Mouse (Mus musculus): Measurements from ENCODE around the gene Srgn. TPM values are rescaled to one million over a fixed set of nuclear protein-coding genes. Genes with fewer than 3 reads are reported as not detected.
A peak's percentile ranks its signal among the peaks of the same experiment; 100 is the strongest.

The Srgn gene
- total RNA-seq (2014; rRNA removed), result 12.8 and 17.4 TPM in 2 replicates
- 19.8 and 19.9 TPM in 2 replicates for polyA plus RNA-seq (2015; fragmentation: Nextera tagmentation; extraction: Ambion mirVana)

DNA sequence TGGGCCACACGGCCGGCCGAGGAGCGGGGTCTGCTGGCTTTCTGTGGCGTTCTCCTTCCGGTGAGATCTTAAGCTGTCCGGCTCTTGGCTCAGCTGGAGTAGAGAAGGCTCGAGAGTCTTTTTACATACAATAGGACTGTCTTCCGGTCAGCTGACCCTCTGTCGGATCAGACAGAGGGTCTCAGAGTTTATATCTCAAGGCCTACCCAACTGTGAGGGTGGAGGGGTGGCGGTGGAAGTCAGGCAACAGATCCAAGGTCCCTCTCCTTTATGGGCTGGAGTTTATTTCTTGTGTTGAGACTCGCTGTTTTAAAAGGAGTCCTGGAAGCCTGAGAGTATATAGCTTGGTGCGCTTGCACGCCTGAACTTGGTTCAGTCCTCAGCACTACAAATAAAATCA is at the start of gene Srgn:
TSS of gene Srgn (minus strand) at position 101 of the 400 bp plus-strand sequence.
- H3K9me3 ChIP-seq (ENCODE audit: low read length), result no peaks in the 10 kb centered on the region
- ATAC-seq, result no peak
- H3K4me2 ChIP-seq (ENCODE audit: low read depth), result no peak within 1 kb of the TSS
- no peak for TF ChIP-seq CTCF (IDR thresholded peaks at IDR 0.05; ENCODE audit: low read depth)
- 88% methylated on average over 14 of the region's 14 CpGs for WGBS
- H3K4me3 ChIP-seq (ENCODE audit: low read depth, low read length), result no peak within 1 kb of the TSS
- DNase-seq, result no peak
- H3K4me1 ChIP-seq (ENCODE audit: insufficient read depth), result no peaks in the 10 kb centered on the region
- H3K27me3 ChIP-seq (ENCODE audit: insufficient read depth, low read length), result no peaks in the 10 kb centered on the region
- no peak within 1 kb of the TSS for H3K9ac ChIP-seq
- H3K36me3 ChIP-seq (ENCODE audit: insufficient read depth), result no peaks in the 10 kb centered on the region
- no peak within 1 kb of the TSS for H3K27ac ChIP-seq (ENCODE audit: low read depth, low read length)

DNA sequence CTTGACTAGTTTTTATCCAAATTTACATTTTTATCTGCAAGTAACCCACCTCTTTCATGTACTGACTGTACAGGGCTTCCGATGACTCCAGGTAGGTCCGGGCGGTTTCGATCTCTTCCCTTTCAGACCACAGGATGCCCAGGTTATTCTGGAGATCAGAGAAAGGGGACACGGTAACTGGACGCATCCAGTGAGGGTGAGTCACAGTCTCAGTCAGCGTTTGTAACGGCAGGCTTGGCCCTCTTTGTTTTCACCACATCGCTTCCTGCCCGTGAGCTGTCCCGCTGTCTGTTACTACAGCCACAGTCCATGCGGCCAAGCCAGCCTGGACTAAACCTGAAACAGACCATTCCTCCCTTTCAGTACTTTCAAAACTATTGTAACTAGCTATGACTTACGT is 47.8 kb upstream of the Srgn start:
- Histone ChIP-seq H3K27me3 (ENCODE audit: insufficient read depth, low read length) (no peaks in the 10 kb centered on the region), H3K4me1 (ENCODE audit: insufficient read depth) (peaks cover 10% of the 10 kb centered on the region), H3K27ac (ENCODE audit: low read depth, low read length) (no peak overlapping the region), H3K4me2 (ENCODE audit: low read depth) (no peak overlapping the region), H3K9ac (no peak overlapping the region), H3K9me3 (ENCODE audit: low read length) (no peaks in the 10 kb centered on the region), H3K4me3 (ENCODE audit: low read depth, low read length) (no peak overlapping the region), H3K36me3 (ENCODE audit: insufficient read depth) (peaks cover 32% of the 10 kb centered on the region)
- DNase-seq (no peak), ATAC-seq (no peak)
- no peak for TF ChIP-seq CTCF (IDR thresholded peaks at IDR 0.05; ENCODE audit: low read depth)
- WGBS, result 90% methylated on average over 13 of the region's 13 CpGs

DNA sequence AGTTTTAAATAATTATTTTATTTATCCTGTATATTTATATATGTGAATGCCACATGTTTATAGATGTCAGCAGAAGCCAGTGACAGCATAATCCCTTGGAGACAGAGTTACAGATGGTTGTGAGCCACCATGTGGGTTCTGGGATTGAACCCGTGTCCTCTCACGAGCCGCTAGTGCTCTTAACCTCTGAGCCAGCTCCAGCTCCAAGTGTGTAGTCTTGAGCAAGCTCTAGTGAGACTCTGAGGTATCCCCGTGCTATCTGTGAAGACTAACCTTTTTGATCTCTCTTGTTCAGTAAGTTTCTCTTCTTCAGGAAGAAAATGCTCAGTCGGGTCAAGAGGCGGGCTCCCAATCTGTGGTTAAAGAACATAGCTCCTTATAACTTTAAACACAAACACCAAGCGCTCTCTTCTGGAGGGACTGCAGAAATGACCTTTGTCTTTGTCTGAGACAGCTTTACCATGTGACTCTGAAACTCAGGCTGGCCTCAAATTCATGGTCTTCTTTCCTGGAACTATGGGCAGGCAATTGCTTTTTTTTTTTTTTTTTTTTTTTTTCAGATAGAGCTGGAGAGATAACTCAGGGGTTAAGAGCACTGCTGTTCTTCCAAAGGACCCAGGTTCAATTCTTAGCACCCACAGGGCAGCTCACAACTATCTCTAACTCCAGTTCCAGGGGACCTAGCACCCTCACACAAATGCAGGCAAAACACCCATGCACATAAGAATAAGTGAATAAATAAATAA is 43.0 kb upstream of the Srgn start:
- WGBS, result 94% methylated on average over 7 of the region's 7 CpGs
- DNase-seq (no peak), ATAC-seq (no peak)
- H3K4me1 ChIP-seq (ENCODE audit: insufficient read depth), result no peaks in the 10 kb centered on the region
- H3K27ac ChIP-seq (ENCODE audit: low read depth, low read length), result no peak overlapping the region
- no peak overlapping the region for H3K9ac ChIP-seq
- no peak overlapping the region for H3K4me2 ChIP-seq (ENCODE audit: low read depth)
- no peaks in the 10 kb centered on the region for H3K27me3 ChIP-seq (ENCODE audit: insufficient read depth, low read length)
- no peaks in the 10 kb centered on the region for H3K9me3 ChIP-seq (ENCODE audit: low read length)
- TF ChIP-seq CTCF (IDR thresholded peaks at IDR 0.05; ENCODE audit: low read depth), result no peak
- H3K4me3 ChIP-seq (ENCODE audit: low read depth, low read length), result no peak overlapping the region
- H3K36me3 ChIP-seq (ENCODE audit: insufficient read depth), result peaks cover 71% of the 10 kb centered on the region

DNA sequence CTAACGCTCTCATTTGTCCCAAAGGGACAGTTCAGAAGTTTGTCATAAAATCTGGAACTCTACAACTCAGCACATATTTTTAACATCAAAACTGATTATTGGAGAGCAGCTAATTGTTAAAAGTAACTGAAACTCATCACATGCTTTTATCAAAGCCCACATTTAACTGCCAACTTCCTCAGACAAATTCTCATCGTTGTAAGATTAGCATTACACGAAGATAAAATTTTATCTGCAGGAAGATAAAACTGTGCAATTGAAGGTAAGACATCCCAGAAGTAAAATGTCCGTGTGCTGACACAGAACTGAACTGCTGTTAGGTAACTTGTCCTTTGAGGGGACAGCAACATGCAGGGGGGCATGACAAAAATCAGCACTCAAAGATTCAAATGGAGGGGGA is 41.6 kb upstream of the Srgn start:
- no peak for TF ChIP-seq CTCF (IDR thresholded peaks at IDR 0.05; ENCODE audit: low read depth)
- no peaks in the 10 kb centered on the region for H3K4me1 ChIP-seq (ENCODE audit: insufficient read depth)
- H3K4me2 ChIP-seq (ENCODE audit: low read depth), result no peak overlapping the region
- no peaks in the 10 kb centered on the region for H3K9me3 ChIP-seq (ENCODE audit: low read length)
- DNase-seq (no peak), ATAC-seq (no peak)
- H3K9ac ChIP-seq, result no peak overlapping the region
- 94% methylated on average over 4 of the region's 4 CpGs for WGBS
- no peak overlapping the region for H3K27ac ChIP-seq (ENCODE audit: low read depth, low read length)
- H3K4me3 ChIP-seq (ENCODE audit: low read depth, low read length), result no peak overlapping the region
- H3K36me3 ChIP-seq (ENCODE audit: insufficient read depth), result peaks cover 71% of the 10 kb centered on the region
- H3K27me3 ChIP-seq (ENCODE audit: insufficient read depth, low read length), result no peaks in the 10 kb centered on the region

DNA sequence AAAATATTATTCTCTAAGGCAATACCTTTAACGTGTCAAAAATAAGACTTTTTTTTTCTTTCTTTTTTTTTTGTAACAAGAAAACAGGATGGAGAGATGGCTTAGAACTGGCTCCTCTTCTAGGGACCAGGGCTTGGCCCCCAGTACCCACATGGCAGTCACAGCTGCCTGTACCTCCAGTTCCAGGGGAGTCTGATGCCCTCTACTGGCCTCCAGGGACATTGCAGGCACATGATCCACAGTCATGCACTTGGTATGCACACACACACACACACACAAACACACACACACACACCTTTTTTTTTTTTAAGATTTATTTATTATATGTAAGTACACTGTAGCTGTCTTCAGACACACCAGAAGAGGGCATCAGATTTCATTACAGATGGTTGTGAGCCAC is 30.5 kb upstream of the Srgn start:
- no peak; the same call in 1 of the 2 replicates for ATAC-seq
- Histone ChIP-seq H3K36me3 (ENCODE audit: insufficient read depth) (peaks cover 40% of the 10 kb centered on the region), H3K4me2 (ENCODE audit: low read depth) (no peak overlapping the region), H3K9me3 (ENCODE audit: low read length) (no peaks in the 10 kb centered on the region), H3K9ac (no peak overlapping the region), H3K4me1 (ENCODE audit: insufficient read depth) (no peaks in the 10 kb centered on the region), H3K27ac (ENCODE audit: low read depth, low read length) (no peak overlapping the region), H3K27me3 (ENCODE audit: insufficient read depth, low read length) (no peaks in the 10 kb centered on the region), H3K4me3 (ENCODE audit: low read depth, low read length) (no peak overlapping the region)
- 85% methylated on average over 1 of the region's 1 CpGs for WGBS
- peak; percentile 55 for TF ChIP-seq CTCF (IDR thresholded peaks at IDR 0.05; ENCODE audit: low read depth)
- no peak for DNase-seq

DNA sequence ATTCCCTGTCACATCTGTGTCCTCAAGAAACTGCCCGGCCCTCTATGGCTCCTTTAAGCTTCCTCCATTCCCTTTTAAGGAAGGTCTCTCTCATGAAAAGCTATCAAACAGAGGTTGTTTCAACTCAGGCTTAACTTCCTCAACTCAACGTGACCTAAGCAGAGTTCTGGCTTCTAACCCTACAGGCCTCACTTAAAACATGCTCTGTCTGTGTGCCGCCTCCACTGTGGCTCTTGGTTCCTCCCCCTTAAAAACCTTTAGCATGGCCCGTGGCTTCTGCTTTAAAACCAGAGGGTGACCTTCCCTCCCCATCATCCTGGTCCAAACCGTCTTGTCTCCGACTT is 29.3 kb upstream of the Srgn start:
- WGBS, result 91% methylated on average over 6 of the region's 6 CpGs
- Histone ChIP-seq H3K9ac (no peak overlapping the region), H3K27me3 (ENCODE audit: insufficient read depth, low read length) (no peaks in the 10 kb centered on the region), H3K4me3 (ENCODE audit: low read depth, low read length) (no peak overlapping the region), H3K4me2 (ENCODE audit: low read depth) (no peak overlapping the region), H3K4me1 (ENCODE audit: insufficient read depth) (no peaks in the 10 kb centered on the region), H3K27ac (ENCODE audit: low read depth, low read length) (no peak overlapping the region), H3K9me3 (ENCODE audit: low read length) (no peaks in the 10 kb centered on the region), H3K36me3 (ENCODE audit: insufficient read depth) (peaks cover 29% of the 10 kb centered on the region)
- ATAC-seq (no peak), DNase-seq (no peak)
- TF ChIP-seq CTCF (IDR thresholded peaks at IDR 0.05; ENCODE audit: low read depth), result no peak

DNA sequence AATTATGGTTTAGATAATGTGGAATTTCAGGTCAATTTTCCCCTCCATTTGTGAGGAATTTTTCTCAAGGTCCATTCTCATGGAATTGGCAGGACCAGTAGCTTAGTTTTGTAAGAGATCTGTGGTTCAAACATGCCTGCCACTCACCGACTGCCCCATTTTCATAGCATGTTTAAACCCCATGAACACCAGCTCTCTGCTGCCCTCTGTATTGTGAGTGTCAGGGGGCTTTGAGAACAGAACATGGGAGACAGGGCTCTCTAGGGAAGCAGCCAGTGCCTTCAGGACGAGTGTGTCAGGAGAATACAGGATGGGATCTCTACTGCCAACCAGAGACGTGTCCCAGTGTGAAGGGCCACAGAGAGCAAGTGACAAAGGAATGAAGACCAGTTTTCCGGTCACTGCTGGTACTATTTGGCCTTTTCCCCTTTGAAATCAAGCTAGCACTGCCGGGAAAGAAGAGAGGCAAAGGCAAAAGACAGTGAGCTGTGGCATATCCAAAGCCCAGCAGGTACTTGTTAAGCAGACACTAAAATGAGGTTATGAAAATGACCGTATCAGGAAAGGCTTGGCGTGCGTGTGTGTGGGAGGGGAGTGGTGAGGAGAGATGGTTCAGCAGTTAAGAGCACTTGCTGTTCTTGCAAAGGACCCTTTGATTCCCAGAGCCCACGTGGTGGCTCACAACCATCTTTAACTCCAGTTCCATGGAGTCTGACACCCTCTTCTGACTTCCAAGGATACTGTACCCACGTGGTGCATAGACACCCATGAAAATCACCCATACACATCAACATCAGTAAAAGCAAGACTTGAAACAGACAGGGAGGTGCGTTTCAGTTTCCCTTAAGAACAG is 28.7 kb upstream of the Srgn start:
- WGBS, result 79% methylated on average over 11 of the region's 11 CpGs
- H3K4me1 ChIP-seq (ENCODE audit: insufficient read depth), result no peaks in the 10 kb centered on the region
- H3K4me2 ChIP-seq (ENCODE audit: low read depth), result no peak overlapping the region
- H3K36me3 ChIP-seq (ENCODE audit: insufficient read depth), result peaks cover 27% of the 10 kb centered on the region
- H3K9me3 ChIP-seq (ENCODE audit: low read length), result no peaks in the 10 kb centered on the region
- H3K27ac ChIP-seq (ENCODE audit: low read depth, low read length), result no peak overlapping the region
- DNase-seq (no peak), ATAC-seq (no peak)
- no peak overlapping the region for H3K9ac ChIP-seq
- H3K27me3 ChIP-seq (ENCODE audit: insufficient read depth, low read length), result no peaks in the 10 kb centered on the region
- no peak for TF ChIP-seq CTCF (IDR thresholded peaks at IDR 0.05; ENCODE audit: low read depth)
- H3K4me3 ChIP-seq (ENCODE audit: low read depth, low read length), result no peak overlapping the region
